23 mouse cellular contexts compared by ENCODE assay signal in the genomic region with DNA sequence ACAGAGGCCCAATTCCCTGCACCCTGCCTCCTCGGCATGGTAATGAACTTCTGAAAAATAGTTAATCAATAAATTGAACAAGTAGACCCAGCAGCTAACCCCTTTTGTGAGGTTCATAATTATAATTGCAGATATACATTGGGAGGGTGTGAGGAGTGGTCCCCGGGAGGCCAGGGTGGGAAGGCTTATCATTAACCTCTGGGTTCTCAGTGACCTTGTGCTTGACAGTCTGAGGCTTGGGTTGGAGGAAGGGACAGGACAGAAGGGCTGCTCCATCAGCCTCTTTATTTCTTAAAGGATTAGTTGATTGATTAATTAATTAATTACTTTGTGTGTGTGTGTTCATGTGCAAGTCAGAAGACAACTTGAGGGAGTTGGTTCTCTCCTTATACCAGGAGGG. TPM values are rescaled to one million over a fixed set of nuclear protein-coding genes. Genes with fewer than 3 reads are reported as not detected.
"Had no signal": no experiment of that assay in that cellular context is flagged by ENCODE, and none has a peak within 500 bp of the region (broad histone marks: within the 10 kb centered on the region; RNA-seq: fewer than 3 reads in every experiment).

No protein-coding gene starts in this region.

- DNase-seq: kidney, adult 11 months; kidney, adult 8-10 months; kidney, postnatal 14 days; kidney, postnatal 4 days; left cerebral cortex, postnatal 4 days; liver, postnatal 0 days; lung, embryonic 14.5 days; right cerebral cortex, postnatal 25 days; spleen, adult 18-20 months; thymus, postnatal 25 days had no signal

- H3K27me3 ChIP-seq: intestine, embryonic 15.5 days had no signal

- H3K4me1 ChIP-seq: stomach, embryonic 15.5 days had no signal

- ATAC-seq: intestine, embryonic 15.5 days; liver, postnatal 0 days; lung, postnatal 0 days had no signal

- H3K9ac ChIP-seq: intestine, embryonic 15.5 days; kidney, embryonic 15.5 days; limb, embryonic 12.5 days; limb, embryonic 15.5 days; liver, embryonic 14.5 days; liver, postnatal 0 days; lung, embryonic 14.5 days; stomach, embryonic 15.5 days had no signal

- H3K4me3 ChIP-seq: intestine, embryonic 15.5 days; kidney, embryonic 15.5 days; limb, embryonic 12.5 days; limb, embryonic 15.5 days; stomach, embryonic 15.5 days had no signal

- H3K36me3 ChIP-seq: intestine, embryonic 15.5 days; kidney, embryonic 15.5 days; limb, embryonic 12.5 days; limb, embryonic 15.5 days; stomach, embryonic 15.5 days had no signal

- H3K27ac ChIP-seq: intestine, embryonic 15.5 days; kidney, embryonic 15.5 days; limb, embryonic 12.5 days; limb, embryonic 15.5 days; liver, embryonic 14.5 days; macrophage; stomach, embryonic 15.5 days had no signal

- H3K4me2 ChIP-seq: intestine, embryonic 15.5 days; kidney, embryonic 15.5 days; limb, embryonic 12.5 days; limb, embryonic 15.5 days; liver, embryonic 11.5 days; lung, embryonic 14.5 days; stomach, embryonic 15.5 days had no signal

- H3K9me3 ChIP-seq: intestine, embryonic 15.5 days; kidney, embryonic 15.5 days; limb, embryonic 15.5 days; stomach, embryonic 15.5 days had no signal

RNA-seq across cellular contexts. Expression of gene Gm11733, which starts 40.1 kb away (rescaled TPM):
- total RNA-seq: layer of hippocampus, postnatal 14 days; left cerebral cortex, postnatal 4 days; megakaryocyte, adult 5-6 weeks had no signal
- polyA plus RNA-seq: intestine, embryonic 15.5 days; kidney, embryonic 15.5 days; limb, embryonic 12.5 days; liver, embryonic 11.5 days; liver, embryonic 14.5 days; liver, postnatal 0 days; lung, postnatal 0 days; macrophage; neural tube, embryonic 14.5 days; stomach, embryonic 15.5 days; thymus, postnatal 0 days had no signal
